Mouse (Mus musculus): ENCODE measurements around the gene Scn9a. TPM values are rescaled to one million over a fixed set of nuclear protein-coding genes. Genes with fewer than 3 reads are reported as not detected.
A peak's percentile ranks its signal among the peaks of the same experiment; 100 is the strongest.

Scn9a gene
- polyA plus RNA-seq, 1 experiment: 0.29 TPM

- no peak overlapping the region for H3ac ChIP-seq (ENCODE audit: control insufficient read depth, insufficient read length, low read depth)
- H3K4me3 ChIP-seq (ENCODE audit: insufficient read depth, poor library complexity, severe bottlenecking): no peak overlapping the region
- H3K79me3 ChIP-seq (ENCODE audit: low read depth): no peaks in the 10 kb centered on the region
- H3K27me3 ChIP-seq (ENCODE audit: control insufficient read depth, insufficient read depth, insufficient read length): no peaks in the 10 kb centered on the region
- no peak for TF ChIP-seq USF1 (IDR thresholded peaks at IDR 0.05; ENCODE audit: low read depth)
- no peak for TF ChIP-seq MAX (IDR thresholded peaks at IDR 0.05)
- TF ChIP-seq FOSL1 (IDR thresholded peaks at IDR 0.05; ENCODE audit: insufficient read depth, low read length, poor library complexity, severe bottlenecking): no peak
- no peaks in the 10 kb centered on the region for H3K36me3 ChIP-seq (ENCODE audit: control insufficient read depth, insufficient read depth)
- H3K79me2 ChIP-seq (ENCODE audit: control insufficient read depth, insufficient read depth): no peaks in the 10 kb centered on the region
Measured at GRCm38 (mm10) chr2:66494556-66494955, 140.2 kb downstream of the Scn9a start.

GRCm38 (mm10) chr2:66478395-66478794, 156.4 kb downstream of the Scn9a start:
- TF ChIP-seq USF1 (IDR thresholded peaks at IDR 0.05; ENCODE audit: low read depth) (no peak), MYOG (IDR thresholded peaks at IDR 0.05; ENCODE audit: control insufficient read depth, extremely low read depth, insufficient read length) (no peak), CTCF (IDR thresholded peaks at IDR 0.05; ENCODE audit: control insufficient read depth, insufficient read depth, insufficient read length) (no peak), FOSL1 (IDR thresholded peaks at IDR 0.05; ENCODE audit: insufficient read depth, low read length, poor library complexity, severe bottlenecking) (no peak)
- Histone ChIP-seq H3K27me3 (ENCODE audit: control insufficient read depth, insufficient read depth, insufficient read length) (no peaks in the 10 kb centered on the region), H3K4me3 (ENCODE audit: insufficient read depth, poor library complexity, severe bottlenecking) (no peak overlapping the region), H3K79me2 (ENCODE audit: control insufficient read depth, insufficient read depth) (no peaks in the 10 kb centered on the region), H3K36me3 (ENCODE audit: control insufficient read depth, insufficient read depth) (no peaks in the 10 kb centered on the region), H3ac (ENCODE audit: control insufficient read depth, insufficient read length, low read depth) (no peak overlapping the region), H3K79me3 (ENCODE audit: low read depth) (no peaks in the 10 kb centered on the region)

DNA sequence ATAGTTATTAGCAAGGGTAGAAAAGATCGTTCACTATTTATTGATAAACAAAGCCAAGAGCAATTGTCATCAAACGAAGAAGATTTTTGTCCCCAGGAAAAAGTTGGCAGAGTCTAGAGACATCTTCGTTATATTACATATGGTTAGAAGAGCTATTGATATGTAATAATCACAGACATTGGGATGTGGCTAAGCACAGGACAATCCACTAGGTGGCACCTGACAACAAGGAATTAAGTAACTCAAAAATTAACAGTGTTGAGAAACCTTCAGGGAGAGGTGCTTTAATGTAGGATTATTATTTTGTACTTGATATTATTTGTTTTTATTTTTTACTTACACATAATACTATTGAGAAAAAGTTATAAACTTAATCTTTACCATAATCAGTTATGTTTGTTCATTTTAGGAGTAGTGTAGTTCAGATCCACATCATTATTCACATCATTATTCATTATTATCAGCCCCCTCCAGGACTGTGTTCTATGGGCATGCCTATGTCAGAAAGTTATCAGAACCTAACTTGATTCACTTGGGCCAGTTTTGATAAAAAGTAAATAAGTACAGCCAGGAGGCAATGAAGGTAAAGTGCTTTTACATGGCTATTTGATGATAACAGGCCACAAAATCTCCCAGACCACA, 161.5 kb downstream of the Scn9a start:
- no peak overlapping the region for H3ac ChIP-seq (ENCODE audit: control insufficient read depth, insufficient read length, low read depth)
- H3K36me3 ChIP-seq (ENCODE audit: control insufficient read depth, insufficient read depth): no peaks in the 10 kb centered on the region
- no peak for TF ChIP-seq MYOD1 (IDR thresholded peaks at IDR 0.05; ENCODE audit: control insufficient read depth, insufficient read length, low read depth)
- no peak for TF ChIP-seq FOSL1 (IDR thresholded peaks at IDR 0.05; ENCODE audit: insufficient read depth, low read length, poor library complexity, severe bottlenecking)
- TF ChIP-seq USF1 (IDR thresholded peaks at IDR 0.05; ENCODE audit: low read depth): no peak
- TF ChIP-seq CEBPB (IDR thresholded peaks at IDR 0.05; ENCODE audit: low read depth): no peak
- TF ChIP-seq MAX (IDR thresholded peaks at IDR 0.05): no peak
- no peak for TF ChIP-seq MYOG (IDR thresholded peaks at IDR 0.05; ENCODE audit: control insufficient read depth, extremely low read depth, insufficient read length)
- no peak for TF ChIP-seq CTCF (IDR thresholded peaks at IDR 0.05; ENCODE audit: control insufficient read depth, insufficient read depth, insufficient read length)

GRCm38 (mm10) chr2:66465484-66465883, 169.3 kb downstream of the Scn9a start:
- Histone ChIP-seq H3K79me2 (ENCODE audit: control insufficient read depth, insufficient read depth) (no peaks in the 10 kb centered on the region), H3ac (ENCODE audit: control insufficient read depth, insufficient read length, low read depth) (no peak overlapping the region), H3K79me3 (ENCODE audit: low read depth) (no peaks in the 10 kb centered on the region), H3K27me3 (ENCODE audit: control insufficient read depth, insufficient read depth, insufficient read length) (no peaks in the 10 kb centered on the region), H3K36me3 (ENCODE audit: control insufficient read depth, insufficient read depth) (no peaks in the 10 kb centered on the region), H3K4me3 (ENCODE audit: insufficient read depth, poor library complexity, severe bottlenecking) (no peak overlapping the region)
- TF ChIP-seq CEBPB (IDR thresholded peaks at IDR 0.05; ENCODE audit: low read depth) (peak; percentile 51), MAX (IDR thresholded peaks at IDR 0.05) (no peak), MYOG (IDR thresholded peaks at IDR 0.05; ENCODE audit: control insufficient read depth, extremely low read depth, insufficient read length) (no peak)

More for the DNA sequence above, 161.5 kb downstream of the Scn9a start:
- H3K79me2 ChIP-seq (ENCODE audit: control insufficient read depth, insufficient read depth): no peaks in the 10 kb centered on the region
- no peaks in the 10 kb centered on the region for H3K27me3 ChIP-seq (ENCODE audit: control insufficient read depth, insufficient read depth, insufficient read length)
- no peak overlapping the region for H3K4me3 ChIP-seq (ENCODE audit: insufficient read depth, poor library complexity, severe bottlenecking)
- no peaks in the 10 kb centered on the region for H3K79me3 ChIP-seq (ENCODE audit: low read depth)

GRCm38 (mm10) chr2:66464874-66465458, 169.8 kb downstream of the Scn9a start:
- TF ChIP-seq USF1 (IDR thresholded peaks at IDR 0.05; ENCODE audit: low read depth) (no peak), MAX (IDR thresholded peaks at IDR 0.05) (no peak), CTCF (IDR thresholded peaks at IDR 0.05; ENCODE audit: control insufficient read depth, insufficient read depth, insufficient read length) (no peak), CEBPB (IDR thresholded peaks at IDR 0.05; ENCODE audit: low read depth) (no peak), FOSL1 (IDR thresholded peaks at IDR 0.05; ENCODE audit: insufficient read depth, low read length, poor library complexity, severe bottlenecking) (no peak), MYOD1 (IDR thresholded peaks at IDR 0.05; ENCODE audit: control insufficient read depth, insufficient read length, low read depth) (no peak), MYOG (IDR thresholded peaks at IDR 0.05; ENCODE audit: control insufficient read depth, extremely low read depth, insufficient read length) (no peak)
- Histone ChIP-seq H3K79me3 (ENCODE audit: low read depth) (no peaks in the 10 kb centered on the region), H3K36me3 (ENCODE audit: control insufficient read depth, insufficient read depth) (no peaks in the 10 kb centered on the region), H3K27me3 (ENCODE audit: control insufficient read depth, insufficient read depth, insufficient read length) (no peaks in the 10 kb centered on the region), H3K4me3 (ENCODE audit: insufficient read depth, poor library complexity, severe bottlenecking) (no peak overlapping the region), H3ac (ENCODE audit: control insufficient read depth, insufficient read length, low read depth) (no peak overlapping the region), H3K79me2 (ENCODE audit: control insufficient read depth, insufficient read depth) (no peaks in the 10 kb centered on the region)

DNA sequence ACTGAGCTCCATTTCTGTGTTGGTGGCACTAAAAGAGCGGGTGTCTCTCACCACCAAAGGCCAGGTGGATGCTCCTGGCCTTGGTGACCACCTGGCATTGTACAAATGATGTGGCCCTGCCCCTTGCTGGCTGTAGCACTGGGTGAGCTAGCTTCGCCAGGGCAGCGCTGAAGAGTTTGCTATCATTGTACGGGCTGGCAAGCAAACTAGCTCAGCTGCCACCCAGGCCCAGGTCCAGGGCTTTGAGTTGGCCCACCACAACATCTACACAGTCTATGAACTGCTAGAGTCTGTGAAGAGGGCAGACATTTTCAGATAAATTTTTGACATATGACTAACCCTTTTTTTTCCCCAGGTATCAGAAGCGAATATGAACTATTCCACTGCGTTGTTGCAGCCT, 170.8 kb downstream of the Scn9a start:
- TF ChIP-seq MYOG (IDR thresholded peaks at IDR 0.05; ENCODE audit: control insufficient read depth, extremely low read depth, insufficient read length): no peak
- TF ChIP-seq USF1 (IDR thresholded peaks at IDR 0.05; ENCODE audit: low read depth): no peak
- TF ChIP-seq CEBPB (IDR thresholded peaks at IDR 0.05; ENCODE audit: low read depth): no peak
- TF ChIP-seq MAX (IDR thresholded peaks at IDR 0.05): no peak
- no peak for TF ChIP-seq FOSL1 (IDR thresholded peaks at IDR 0.05; ENCODE audit: insufficient read depth, low read length, poor library complexity, severe bottlenecking)
- no peak for TF ChIP-seq MYOD1 (IDR thresholded peaks at IDR 0.05; ENCODE audit: control insufficient read depth, insufficient read length, low read depth)
- no peak for TF ChIP-seq CTCF (IDR thresholded peaks at IDR 0.05; ENCODE audit: control insufficient read depth, insufficient read depth, insufficient read length)

More for the DNA sequence above, 170.8 kb downstream of the Scn9a start:
- Histone ChIP-seq H3K4me3 (ENCODE audit: insufficient read depth, poor library complexity, severe bottlenecking) (no peak overlapping the region), H3K79me2 (ENCODE audit: control insufficient read depth, insufficient read depth) (no peaks in the 10 kb centered on the region), H3ac (ENCODE audit: control insufficient read depth, insufficient read length, low read depth) (no peak overlapping the region), H3K79me3 (ENCODE audit: low read depth) (no peaks in the 10 kb centered on the region), H3K27me3 (ENCODE audit: control insufficient read depth, insufficient read depth, insufficient read length) (no peaks in the 10 kb centered on the region), H3K36me3 (ENCODE audit: control insufficient read depth, insufficient read depth) (no peaks in the 10 kb centered on the region)

Measured in C2C12 (cell line).